Mouse (Mus musculus) limb, embryonic 10.5 days (tissue): Measurements from ENCODE around the gene Fem1a. TPM values are rescaled to one million over a fixed set of nuclear protein-coding genes. Genes with fewer than 3 reads are reported as not detected.
A peak's percentile ranks its signal among the peaks of the same experiment; 100 is the strongest.
"Not testable (repeated sequence)": the region's sequence is repeated elsewhere in the genome, so short reads cannot be mapped to it uniquely, and the experiment has no call there.

Experiments
- DNase-seq: peaks from one replicate; pipeline ENCODE4 v3.0.0-alpha.2; 2017; ENCODE audit warnings: low spot score
- H3K27ac ChIP-seq: fragments of 300-500 bp; sonication (generic); 2 replicates; pipeline ENCODE4 v1.5.1; 2016; ENCODE audit warnings: mild to moderate bottlenecking
- H3K27me3 ChIP-seq: fragments of 300-500 bp; sonication (generic); 2 replicates; pipeline ENCODE4 v1.6.1; 2016; ENCODE audit warnings: low read depth, mild to moderate bottlenecking; ENCODE audit not compliant: poor library complexity, severe bottlenecking
- H3K36me3 ChIP-seq: fragments of 300-500 bp; sonication (generic); 2 replicates; pipeline ENCODE4 v1.6.1; 2016; ENCODE audit warnings: mild to moderate bottlenecking, moderate library complexity
- H3K4me1 ChIP-seq: fragments of 300-500 bp; sonication (generic); 2 replicates; pipeline ENCODE4 v1.6.1; 2016
- H3K4me3 ChIP-seq: fragments of 300-500 bp; sonication (generic); 2 replicates; pipeline ENCODE4 v1.5.1; 2016; ENCODE audit warnings: mild to moderate bottlenecking, moderate library complexity
- H3K9me3 ChIP-seq: fragments of 300-500 bp; sonication (generic); replicated peaks from 2 replicates; pipeline ENCODE4 v1.6.1; 2016; ENCODE audit warnings: mild to moderate bottlenecking
- WGBS: fragments of 180-500 bp; shearing (Covaris S2); methylation state at CpG from one replicate; pipeline ENCODE4 v1.1.7; 2016; 5-methylcytosine and 5-hydroxymethylcytosine counted together
- polyA plus RNA-seq: library from polyadenylated mRNA; unstranded; fragments of >200 nt; fragmentation: Nextera tagmentation; extraction: Ambion mirVana; gene quantifications from 2 replicates; pipeline ENCODE4 v1.2.1, GENCODE M21; 2016

Gene Fem1a
- polyA plus RNA-seq, 1 experiment from 2014 or later = 14.6 TPM

- Histone ChIP-seq H3K27ac (no peak overlapping the region), H3K4me3 (no peak overlapping the region), H3K27me3 (no peaks in the 10 kb centered on the region), H3K4me1 (no peaks in the 10 kb centered on the region), H3K9me3 (no peaks in the 10 kb centered on the region), H3K36me3 (no peaks in the 10 kb centered on the region)
- DNase-seq = no peak
- WGBS = 81% methylated on average over 3 of the region's 3 CpGs
These were observed 30.0 kb upstream of the Fem1a start for GRCm38 (mm10) chr17:56226566-56226965.

- Histone ChIP-seq H3K27ac (no peak overlapping the region), H3K36me3 (no peaks in the 10 kb centered on the region), H3K4me3 (no peak overlapping the region), H3K9me3 (no peaks in the 10 kb centered on the region), H3K27me3 (no peaks in the 10 kb centered on the region), H3K4me1 (peaks cover 9% of the 10 kb centered on the region)
- 69% methylated on average over 10 of the region's 10 CpGs for WGBS
- no peak for DNase-seq
These were observed 26.7 kb upstream of the Fem1a start for GRCm38 (mm10) chr17:56229943-56230342.

GRCm38 (mm10) chr17:56233389-56233788, 23.2 kb upstream of the Fem1a start:
- DNase-seq = no peak
- H3K27me3 ChIP-seq = no peaks in the 10 kb centered on the region
- no peaks in the 10 kb centered on the region for H3K36me3 ChIP-seq
- H3K27ac ChIP-seq = no peak overlapping the region
- WGBS = 60% methylated on average over 8 of the region's 8 CpGs
- no peak overlapping the region for H3K4me3 ChIP-seq
- no peaks in the 10 kb centered on the region for H3K9me3 ChIP-seq
- H3K4me1 ChIP-seq = peaks cover 15% of the 10 kb centered on the region

- Histone ChIP-seq H3K27ac (no peak overlapping the region), H3K36me3 (no peaks in the 10 kb centered on the region), H3K4me1 (peaks cover 15% of the 10 kb centered on the region), H3K4me3 (0 out of 2 replicates have a peak overlapping the region, but pooled peaks have one; percentile 8), H3K27me3 (no peaks in the 10 kb centered on the region), H3K9me3 (no peaks in the 10 kb centered on the region)
- peak; percentile 75 for DNase-seq
- 4% methylated on average over 14 of the region's 14 CpGs for WGBS
These were observed 22.7 kb upstream of the Fem1a start for GRCm38 (mm10) chr17:56233818-56234469.

GRCm38 (mm10) chr17:56241541-56242401, 14.8 kb upstream of the Fem1a start:
- DNase-seq = peak; percentile 97
- Histone ChIP-seq H3K36me3 (no peaks in the 10 kb centered on the region), H3K9me3 (no peaks in the 10 kb centered on the region), H3K27ac (no peak overlapping the region), H3K4me1 (peaks cover 11% of the 10 kb centered on the region), H3K4me3 (no peak overlapping the region), H3K27me3 (peaks cover 13% of the 10 kb centered on the region)
- WGBS = 1% methylated on average over 33 of the region's 33 CpGs

- peaks cover 7% of the 10 kb centered on the region for H3K4me1 ChIP-seq
- H3K27me3 ChIP-seq = peaks cover 13% of the 10 kb centered on the region
- no peak overlapping the region for H3K4me3 ChIP-seq
- WGBS = 70% methylated on average over 7 of the region's 7 CpGs
- H3K36me3 ChIP-seq = no peaks in the 10 kb centered on the region
- H3K27ac ChIP-seq = no peak overlapping the region
- no peaks in the 10 kb centered on the region for H3K9me3 ChIP-seq
- no peak for DNase-seq
These were observed 11.0 kb upstream of the Fem1a start for GRCm38 (mm10) chr17:56245608-56246007.

GRCm38 (mm10) chr17:56251136-56251829, 5.3 kb upstream of the Fem1a start:
- Histone ChIP-seq H3K9me3 (no peaks in the 10 kb centered on the region), H3K27ac (peak overlapping the region; percentile 14; the same call in 1 of the 2 replicates), H3K4me3 (peak overlapping the region; percentile 6; the same call in 1 of the 2 replicates), H3K27me3 (no peaks in the 10 kb centered on the region), H3K4me1 (peaks cover 12% of the 10 kb centered on the region), H3K36me3 (no peaks in the 10 kb centered on the region)
- DNase-seq = peak; percentile 71
- 34% methylated on average over 6 of the region's 6 CpGs for WGBS

- peaks cover 37% of the 10 kb centered on the region for H3K4me1 ChIP-seq
- H3K36me3 ChIP-seq = peaks cover 21% of the 10 kb centered on the region
- WGBS = 82% methylated on average over 4 of the region's 4 CpGs
These were observed 1.9 kb upstream of the Fem1a start for GRCm38 (mm10) chr17:56254695-56255094.

GRCm38 (mm10) chr17:56255429-56255828, 1.2 kb upstream of the Fem1a start:
- peaks cover 41% of the 10 kb centered on the region for H3K4me1 ChIP-seq
- peak; percentile 66 for DNase-seq
- H3K27ac ChIP-seq = 0 out of 2 replicates have a peak overlapping the region, but pooled peaks have one; percentile 22
- no peaks in the 10 kb centered on the region for H3K9me3 ChIP-seq
- H3K27me3 ChIP-seq = no peaks in the 10 kb centered on the region
- H3K4me3 ChIP-seq = peak overlapping the region; percentile 72; the same call in 1 of the 2 replicates
- peaks cover 29% of the 10 kb centered on the region for H3K36me3 ChIP-seq
- 19% methylated on average over 9 of the region's 9 CpGs for WGBS

More at GRCm38 (mm10) chr17:56254695-56255094, 1.9 kb upstream of the Fem1a start:
- H3K4me3 ChIP-seq = no peak overlapping the region
- no peaks in the 10 kb centered on the region for H3K9me3 ChIP-seq
- H3K27me3 ChIP-seq = no peaks in the 10 kb centered on the region
- DNase-seq = no peak
- H3K27ac ChIP-seq = 0 out of 2 replicates have a peak overlapping the region, but pooled peaks have one; percentile 7

GRCm38 (mm10) chr17:56255863-56256238, 759 bp upstream of the Fem1a start:
- no peaks in the 10 kb centered on the region for H3K27me3 ChIP-seq
- no peaks in the 10 kb centered on the region for H3K9me3 ChIP-seq
- H3K4me3 ChIP-seq = peak overlapping the region; percentile 72
- H3K27ac ChIP-seq = peak overlapping the region; percentile 81
- WGBS = under 1% methylated on average over 32 of the region's 32 CpGs
- peak; percentile 100 for DNase-seq
- peaks cover 33% of the 10 kb centered on the region for H3K36me3 ChIP-seq
- H3K4me1 ChIP-seq = peaks cover 37% of the 10 kb centered on the region

- no peaks in the 10 kb centered on the region for H3K9me3 ChIP-seq
- H3K36me3 ChIP-seq = peaks cover 48% of the 10 kb centered on the region
- H3K27ac ChIP-seq = peak overlapping the region; percentile 68
- peaks cover 35% of the 10 kb centered on the region for H3K4me1 ChIP-seq
- 11% methylated on average over 57 of the region's 58 CpGs for WGBS
- DNase-seq = no peak
- peak overlapping the region; percentile 72 for H3K4me3 ChIP-seq
- no peaks in the 10 kb centered on the region for H3K27me3 ChIP-seq
These were observed 728 bp downstream of the Fem1a start for GRCm38 (mm10) chr17:56257181-56257894.

GRCm38 (mm10) chr17:56258269-56258668, 1.7 kb downstream of the Fem1a start:
- WGBS = 94% methylated on average over 19 of the region's 19 CpGs
- not testable (repeated sequence) for DNase-seq, H3K9me3 ChIP-seq, H3K27me3 ChIP-seq, H3K27ac ChIP-seq, H3K4me3 ChIP-seq
- Histone ChIP-seq H3K36me3 (peaks cover 57% of the 10 kb centered on the region), H3K4me1 (peaks cover 35% of the 10 kb centered on the region)
